ENCODE assay signal across 10 mouse cellular contexts in the genomic region with DNA sequence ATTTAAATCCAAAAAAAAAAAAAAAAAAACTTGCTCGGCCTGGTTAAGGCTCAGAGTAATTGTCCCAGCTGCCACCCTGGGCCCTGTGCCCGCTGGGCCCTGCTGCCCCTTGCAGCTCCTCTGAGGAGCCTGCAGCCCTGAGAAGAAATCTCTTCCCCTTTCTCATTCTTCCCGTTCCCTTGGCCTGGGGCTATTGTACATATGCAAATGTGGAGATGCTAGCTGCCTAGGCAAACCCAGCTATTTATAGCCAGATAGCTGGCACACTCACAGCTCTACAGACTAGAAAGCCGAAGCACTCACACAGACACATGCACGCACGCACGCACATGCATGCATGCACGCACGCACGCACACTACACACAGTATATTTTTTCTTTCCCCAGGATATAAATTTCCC. TPM values are rescaled to one million over a fixed set of nuclear protein-coding genes. Genes with fewer than 3 reads are reported as not detected.
DNase-seq lines count a peak whose midpoint lies in the region; ATAC-seq and TF ChIP-seq lines count a peak whose summit lies in the region.
"Had no signal": no experiment of that assay in that cellular context is flagged by ENCODE, and none has a peak within 500 bp of the region (broad histone marks: within the 10 kb centered on the region; RNA-seq: fewer than 3 reads in every experiment).

No protein-coding gene starts in this region.

- TF ChIP-seq CTCF in midbrain, postnatal 0 days (IDR thresholded peaks at IDR 0.05) = no peak

- WGBS in heart, embryonic 10.5 days = 56% methylated on average over 10 of the region's 10 CpGs
- 18% methylated on average over 10 of the region's 10 CpGs for WGBS in midbrain, postnatal 0 days

- H3K9me3 ChIP-seq in heart, embryonic 10.5 days = no peaks in the 10 kb centered on the region
- H3K9me3 ChIP-seq in midbrain, postnatal 0 days (ENCODE audit: low read length) = no peaks in the 10 kb centered on the region

- H3K4me2 ChIP-seq in midbrain, postnatal 0 days (ENCODE audit: low read depth, low read length, poor library complexity, severe bottlenecking) = no peak overlapping the region

- H3K4me3 ChIP-seq in heart, embryonic 10.5 days = no peak overlapping the region
- H3K4me3 ChIP-seq in midbrain, postnatal 0 days (ENCODE audit: low read depth, low read length) = no peak overlapping the region

- no peak for DNase-seq in heart, embryonic 10.5 days (ENCODE audit: low spot score)
- DNase-seq in heart, adult 8-10 months (ENCODE audit: low spot score) = no peak
- DNase-seq in cerebellum, adult 9-10 months = peak; percentile 7
- DNase-seq in heart, postnatal 4 days = peak; percentile 40
- peak; percentile 92 for DNase-seq in midbrain, postnatal 0 days (ENCODE audit: low spot score)
- no peak for DNase-seq in gastrocnemius, adult 18-20 months (ENCODE audit: low spot score)
- DNase-seq in lung, adult 18-20 months = no peak
- DNase-seq in c-Kit-positive CD71-positive TER-119-positive erythroid progenitor cells, embryonic 14.5 days (ENCODE audit: low spot score) = no peak

- ATAC-seq in midbrain, postnatal 0 days (ENCODE audit: low FRiP score) = peak; percentile 74

- no peak overlapping the region; the same call in 1 of the 2 replicates for H3K9ac ChIP-seq in midbrain, postnatal 0 days (replicated peaks; ENCODE audit: low read length, poor library complexity, severe bottlenecking)

- H3K4me1 ChIP-seq in heart, embryonic 10.5 days = peaks cover 33% of the 10 kb centered on the region
- H3K4me1 ChIP-seq in midbrain, postnatal 0 days (ENCODE audit: insufficient read depth, low read length) = peaks cover 8% of the 10 kb centered on the region

- H3K36me3 ChIP-seq in heart, embryonic 10.5 days = no peaks in the 10 kb centered on the region
- no peaks in the 10 kb centered on the region for H3K36me3 ChIP-seq in midbrain, postnatal 0 days (ENCODE audit: insufficient read depth, low read length)

- H3K27ac ChIP-seq in heart, embryonic 10.5 days = 0 out of 2 replicates have a peak overlapping the region, but pooled peaks have one; percentile 9
- peak overlapping the region; percentile 67 for H3K27ac ChIP-seq in midbrain, postnatal 0 days (ENCODE audit: low read depth, low read length)

- peaks cover 26% of the 10 kb centered on the region for H3K27me3 ChIP-seq in heart, embryonic 10.5 days (ENCODE audit: insufficient read depth, poor library complexity, severe bottlenecking)
- no peaks in the 10 kb centered on the region for H3K27me3 ChIP-seq in midbrain, postnatal 0 days (ENCODE audit: insufficient read depth, low read length)

RNA-seq across cellular contexts. Expression of a gene that starts 9.0 kb away (rescaled TPM):
- not detected in 2 replicates for polyA plus RNA-seq in heart, embryonic 10.5 days (2016; fragmentation: Nextera tagmentation; extraction: Ambion mirVana)
- not detected for total RNA-seq in heart, adult 8-10 months (2022)
- not detected for total RNA-seq in heart, postnatal 4 days (2021)
- total RNA-seq in midbrain, postnatal 0 days (2014; rRNA removed) = not detected in 2 replicates
- not detected in 2 replicates for polyA plus RNA-seq in midbrain, postnatal 0 days (2015; fragmentation: Nextera tagmentation; extraction: Ambion mirVana)
- total RNA-seq in gastrocnemius, adult 18-20 months (2021) = not detected
- total RNA-seq: ES-E14 had no signal
- polyA plus RNA-seq: lung, embryonic 16.5 days had no signal

Comparison
In these comparisons a context has a peak if more than half of its experiments do, and no peak if none do; other contexts are left out.
1. DNase-seq: peak in cerebellum, adult 9-10 months (single experiment), heart, postnatal 4 days (single experiment) and midbrain, postnatal 0 days (single experiment); none in heart, embryonic 10.5 days (single experiment), heart, adult 8-10 months (single experiment), gastrocnemius, adult 18-20 months (single experiment), lung, adult 18-20 months (0 of 2) and c-Kit-positive CD71-positive TER-119-positive erythroid progenitor cells, embryonic 14.5 days (single experiment).